Comparison of ENCODE assay signal across 34 mouse cellular contexts in the genomic region with DNA sequence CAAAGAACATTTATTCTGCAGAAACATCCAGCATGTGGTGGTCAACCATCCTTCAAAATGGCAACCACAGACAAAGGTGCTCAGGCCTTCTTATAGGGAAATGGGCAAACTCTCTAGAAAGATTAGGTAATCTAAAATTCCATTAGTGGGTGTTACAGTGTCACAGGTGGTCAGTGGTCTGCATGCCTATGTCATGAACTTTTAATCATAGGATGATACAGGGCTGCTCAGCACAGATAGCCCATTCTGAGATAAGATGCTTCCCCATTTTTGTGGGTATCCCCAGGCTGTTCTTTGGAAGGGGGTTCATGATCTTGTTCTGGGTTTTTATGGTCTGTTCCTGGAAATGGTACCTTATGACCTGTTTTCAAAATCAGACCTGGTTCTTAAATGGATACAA.
"Had no signal": no experiment of that assay in that cellular context is flagged by ENCODE, and none has a peak within 500 bp of the region (broad histone marks: within the 10 kb centered on the region; RNA-seq: fewer than 3 reads in every experiment).

No protein-coding gene starts in this region.

- H3K9me3 ChIP-seq: heart, embryonic 12.5 days; heart, embryonic 13.5 days; heart, embryonic 15.5 days; hindbrain, embryonic 12.5 days; hindbrain, embryonic 15.5 days; intestine, embryonic 15.5 days; kidney, embryonic 15.5 days had no signal

- H3K27me3 ChIP-seq: heart, embryonic 12.5 days; heart, embryonic 13.5 days; heart, embryonic 15.5 days; hindbrain, embryonic 12.5 days; hindbrain, embryonic 13.5 days; hindbrain, embryonic 15.5 days; intestine, embryonic 15.5 days; kidney, embryonic 15.5 days had no signal

- H3K4me3 ChIP-seq: heart, embryonic 12.5 days; heart, embryonic 13.5 days; heart, embryonic 15.5 days; hindbrain, embryonic 10.5 days; hindbrain, embryonic 12.5 days; hindbrain, embryonic 13.5 days; hindbrain, embryonic 15.5 days; intestine, embryonic 15.5 days; kidney, embryonic 15.5 days; layer of hippocampus, adult 2 months; left cerebral cortex, adult 2 months had no signal

- ATAC-seq: hindbrain, embryonic 16.5 days; hindbrain, postnatal 0 days; inflammation-experienced regulatory T-cells, adult 6 months; intestine, embryonic 15.5 days; intestine, embryonic 16.5 days; intestine, postnatal 0 days had no signal

- H3K4me1 ChIP-seq: heart, embryonic 12.5 days; heart, embryonic 13.5 days; heart, embryonic 15.5 days; hindbrain, embryonic 10.5 days; hindbrain, embryonic 12.5 days; hindbrain, embryonic 13.5 days; hindbrain, embryonic 15.5 days; intestine, embryonic 15.5 days; kidney, embryonic 15.5 days had no signal

- H3K36me3 ChIP-seq: heart, embryonic 12.5 days; heart, embryonic 13.5 days; heart, embryonic 15.5 days; hindbrain, embryonic 10.5 days; hindbrain, embryonic 12.5 days; hindbrain, embryonic 13.5 days; hindbrain, embryonic 15.5 days; intestine, embryonic 15.5 days; kidney, embryonic 15.5 days had no signal

- H3K27ac ChIP-seq: heart, embryonic 13.5 days; heart, embryonic 15.5 days; hindbrain, embryonic 10.5 days; hindbrain, embryonic 12.5 days; hindbrain, embryonic 13.5 days; hindbrain, embryonic 14.5 days; hindbrain, embryonic 15.5 days; hindbrain, postnatal 0 days; intestine, embryonic 15.5 days; kidney, embryonic 15.5 days; kidney, postnatal 0 days; layer of hippocampus, adult 2 months; left cerebral cortex, adult 2 months had no signal

- H3K9ac ChIP-seq: heart, embryonic 12.5 days; heart, embryonic 13.5 days; heart, embryonic 15.5 days; hindbrain, embryonic 12.5 days; hindbrain, embryonic 13.5 days; hindbrain, embryonic 14.5 days; hindbrain, embryonic 15.5 days; intestine, embryonic 15.5 days; kidney, embryonic 15.5 days had no signal

- DNase-seq: heart, postnatal 10 days; heart, postnatal 14 days; heart, postnatal 36 days; heart, postnatal 4 days; kidney, adult 11 months; kidney, adult 18-20 months; kidney, adult 2 months; kidney, adult 8-10 months; kidney, adult 9 months; kidney, postnatal 10 days; kidney, postnatal 14 days; kidney, postnatal 25 days; kidney, postnatal 36 days; kidney, postnatal 4 days; layer of hippocampus, adult 9-11 months; layer of hippocampus, postnatal 36 days had no signal
